Mouse (Mus musculus): ENCODE measurements at regions not wholly inside any gene's neighbourhood (a gene's known extent, or its start where the extent isn't known, plus 50 kb on each side); places are given as distances from the start of the nearest gene placed in this dataset.

DNA sequence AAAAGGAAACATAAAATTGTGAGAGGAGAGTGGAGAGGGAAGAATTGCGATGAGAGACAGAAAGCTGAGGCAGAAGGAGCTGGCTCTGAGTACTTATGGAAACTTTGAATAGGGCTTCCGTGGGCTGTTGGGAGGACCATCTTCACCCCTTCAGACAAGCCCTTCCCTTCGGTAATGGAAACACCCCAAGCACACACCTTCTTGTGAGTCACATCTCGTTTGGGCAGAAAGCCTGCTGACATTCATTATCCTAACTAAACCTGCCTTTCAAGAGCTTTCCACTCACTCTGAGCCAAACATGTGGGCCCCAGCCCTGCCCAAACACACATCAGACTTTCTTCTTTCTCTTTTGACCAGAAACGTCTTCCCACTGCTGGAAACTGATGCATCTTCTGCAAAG, 232.3 kb upstream of the Nfe2l3 start:
- no peak for DNase-seq (ENCODE audit: extremely low read depth, insufficient read length, low spot score)

- no peak for DNase-seq (ENCODE audit: extremely low read depth, insufficient read length, low spot score)
These were observed 231.6 kb upstream of the Nfe2l3 start for GRCm38 (mm10) chr6:51200837-51201236.

DNA sequence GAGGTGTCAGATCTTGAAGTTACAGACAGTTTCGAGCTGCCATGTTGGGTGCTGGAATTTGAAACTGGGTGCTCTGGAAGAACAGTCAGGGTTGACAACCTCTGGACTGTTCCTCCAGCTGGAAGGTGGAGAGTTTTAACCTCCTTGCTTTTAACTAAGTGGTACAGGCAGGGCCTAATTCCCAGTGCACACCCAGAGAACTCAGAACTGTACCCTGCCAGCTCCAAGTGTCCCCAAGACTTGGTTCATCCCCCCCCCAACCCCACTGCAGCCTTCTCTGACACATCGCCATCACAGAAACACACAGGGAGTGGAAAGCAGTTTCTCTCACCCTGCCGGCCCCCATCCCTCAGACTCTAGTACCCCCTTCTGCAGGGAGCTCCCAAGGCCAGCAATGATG, 228.2 kb upstream of the Nfe2l3 start:
- no peak for DNase-seq (ENCODE audit: extremely low read depth, insufficient read length, low spot score)

GRCm38 (mm10) chr6:51205411-51205810, 227.1 kb upstream of the Nfe2l3 start:
- no peak for DNase-seq (ENCODE audit: extremely low read depth, insufficient read length, low spot score)

DNA sequence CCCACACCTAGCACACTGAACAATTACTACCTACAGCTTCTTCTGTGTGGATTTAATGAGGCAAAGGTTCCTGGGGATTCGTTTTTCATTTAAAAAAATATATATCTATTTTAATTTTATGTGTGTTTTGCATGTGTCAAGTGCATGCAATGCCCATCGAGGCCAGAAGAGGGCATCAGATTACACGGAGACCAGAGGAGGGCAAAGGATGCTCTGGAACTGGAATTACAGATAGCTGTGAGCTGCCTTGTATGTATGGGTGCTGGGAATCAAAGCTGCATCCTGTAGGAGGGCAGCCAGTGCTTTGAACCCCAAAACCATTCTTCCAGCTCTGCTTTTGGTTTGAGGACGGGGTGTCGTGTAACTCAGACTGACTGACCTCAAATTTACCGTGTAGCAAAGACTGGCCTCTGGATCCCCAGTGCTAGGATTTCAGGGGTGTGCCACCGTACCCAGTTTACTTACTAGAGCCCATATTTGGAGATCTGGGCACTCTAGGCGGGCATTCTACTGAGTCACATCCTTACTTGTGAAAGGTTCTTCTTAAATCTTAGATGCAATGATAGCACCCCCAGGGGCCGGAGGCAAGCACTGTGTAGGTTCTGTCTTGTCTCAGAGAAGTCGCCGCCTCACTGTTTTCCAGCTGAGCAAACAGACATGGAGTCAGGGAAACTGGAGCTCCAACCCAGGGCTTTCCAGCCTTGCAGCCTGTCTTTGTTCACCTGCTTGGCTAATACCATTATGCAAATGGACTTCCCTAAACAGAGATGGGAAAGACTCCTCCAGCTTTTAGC, 225.6 kb upstream of the Nfe2l3 start:
- no peak for DNase-seq (ENCODE audit: extremely low read depth, insufficient read length, low spot score)

DNA sequence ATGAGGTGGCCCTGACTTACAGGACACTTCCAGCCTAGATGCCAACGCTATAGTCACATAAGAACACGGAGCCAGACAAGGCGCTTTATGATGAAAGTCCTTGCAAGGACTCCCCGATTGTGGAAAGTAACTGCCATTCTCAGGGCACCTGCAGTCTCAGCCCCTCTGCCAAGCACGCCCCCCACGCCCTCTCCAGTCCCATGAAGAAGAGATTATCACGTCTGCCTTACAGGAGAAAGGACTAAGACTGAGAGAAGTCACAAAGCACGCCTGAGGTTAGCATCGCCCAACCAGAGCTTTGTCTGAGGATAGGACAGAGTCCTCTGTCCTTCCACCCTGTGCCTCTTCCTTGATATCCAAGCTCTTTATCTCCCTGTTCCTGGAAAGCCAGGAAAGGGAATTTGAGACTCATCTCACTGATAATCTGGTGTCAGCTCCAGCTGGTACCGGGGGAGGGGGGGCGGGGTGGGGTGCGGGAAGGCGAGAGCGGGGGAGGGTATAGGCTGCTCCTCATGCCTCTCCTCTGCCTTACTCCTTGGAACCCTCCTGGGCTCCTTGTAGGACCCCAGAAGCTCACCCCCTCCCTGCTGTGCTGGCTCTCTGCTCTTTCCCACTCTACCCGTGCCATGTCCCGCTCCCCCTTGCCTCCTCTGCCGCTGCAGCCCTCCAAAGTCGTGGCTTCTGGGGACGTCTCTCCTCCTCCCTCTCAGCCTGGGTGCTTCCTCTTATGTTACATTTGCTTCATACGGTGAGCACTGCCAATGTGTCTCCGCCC, 224.7 kb upstream of the Nfe2l3 start:
- no peak for DNase-seq (ENCODE audit: extremely low read depth, insufficient read length, low spot score)

DNA sequence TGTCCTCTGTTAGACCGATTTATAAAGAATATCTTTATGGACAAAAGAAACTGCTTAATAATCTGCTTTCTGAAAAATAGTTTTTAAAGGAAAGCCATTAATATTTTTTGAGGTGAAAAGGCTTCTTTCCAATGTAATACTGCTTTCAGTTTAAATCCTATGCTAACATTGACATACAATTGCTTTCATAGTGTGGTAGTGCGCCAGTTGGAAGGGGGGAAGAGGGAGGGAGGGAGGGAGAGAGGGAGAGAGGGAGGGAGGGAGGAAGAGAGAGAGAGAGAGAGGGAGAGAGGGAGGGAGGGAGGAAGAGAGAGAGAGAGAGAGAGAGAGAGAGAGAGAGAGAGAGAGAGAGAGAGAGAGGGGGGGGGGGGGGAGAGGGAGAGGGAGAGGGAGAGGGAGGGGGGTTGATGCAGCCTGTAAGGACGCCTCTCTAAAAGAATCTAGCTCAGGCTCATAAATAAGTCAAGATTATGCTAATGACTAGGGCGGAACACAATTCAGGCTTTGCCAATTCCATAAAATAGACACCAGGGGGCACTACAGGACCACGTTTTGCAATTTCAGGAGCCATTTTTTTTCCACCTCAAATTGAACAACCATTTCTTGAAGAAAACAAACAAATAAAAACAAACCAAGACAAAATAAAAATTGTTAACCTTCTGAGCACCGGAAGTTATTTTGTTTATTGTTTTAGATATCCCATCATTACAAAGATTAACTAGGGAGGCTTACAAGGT, 223.6 kb upstream of the Nfe2l3 start:
- DNase-seq (ENCODE audit: extremely low read depth, insufficient read length, low spot score) = peak; percentile 25

DNA sequence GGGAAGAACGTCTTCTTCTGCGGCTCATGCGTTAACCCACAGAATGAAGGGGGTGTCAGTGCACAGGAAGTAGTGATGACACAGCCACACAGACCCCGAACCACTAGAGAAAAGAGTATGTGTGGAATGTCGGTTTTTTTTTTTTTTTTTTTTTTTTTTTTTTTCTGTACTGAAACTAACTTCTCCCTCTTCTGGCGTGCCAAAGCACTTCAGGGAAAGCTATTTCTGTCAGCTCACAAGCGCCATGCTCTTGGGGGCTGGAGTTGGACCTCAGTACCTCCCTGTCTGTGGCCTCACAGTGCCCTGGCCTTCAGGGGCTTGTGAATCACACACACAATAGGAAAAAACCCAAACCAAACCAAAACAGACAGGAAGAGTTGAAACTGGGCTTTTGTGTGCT, 221.1 kb upstream of the Nfe2l3 start:
- peak; percentile 39 for DNase-seq (ENCODE audit: extremely low read depth, insufficient read length, low spot score)

DNA sequence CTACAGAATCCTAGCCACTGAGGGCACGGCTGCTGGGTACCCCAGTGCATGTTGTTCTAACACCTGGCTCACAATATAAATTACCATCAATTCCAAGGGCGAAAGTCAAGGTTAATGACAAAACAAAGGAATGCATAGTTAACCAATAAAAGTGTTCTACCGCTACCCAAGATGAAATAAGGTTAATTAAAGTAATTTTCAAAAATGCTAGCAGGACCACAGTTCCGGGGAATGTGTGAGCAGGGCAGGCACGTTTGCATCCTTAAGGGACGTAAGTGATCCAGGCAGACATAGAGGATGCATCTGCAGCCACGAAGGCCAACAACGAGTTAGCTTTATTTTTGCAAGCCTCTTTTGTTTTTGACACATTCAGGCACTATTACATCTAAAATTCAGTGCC, 220.3 kb upstream of the Nfe2l3 start:
- DNase-seq (ENCODE audit: extremely low read depth, insufficient read length, low spot score) = no peak

DNA sequence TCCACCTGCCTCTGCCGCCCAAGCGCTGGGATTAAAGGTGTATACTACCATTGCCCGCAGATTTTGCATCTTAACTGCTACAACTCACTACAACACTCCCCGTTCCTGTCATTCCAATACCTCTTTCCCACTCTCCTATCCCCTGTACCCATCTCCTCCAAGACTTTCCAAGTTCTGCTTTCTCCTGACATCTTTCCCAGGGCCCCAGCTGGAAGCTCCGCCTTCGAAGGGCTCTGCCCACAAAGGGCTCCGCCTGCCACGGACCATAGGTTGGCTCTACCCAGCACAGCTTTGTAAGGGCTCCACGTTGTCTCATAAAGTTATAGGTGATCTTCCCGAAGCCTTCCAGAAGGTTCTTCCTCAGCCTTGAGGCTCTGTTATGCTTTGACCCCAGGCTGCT, 217.1 kb upstream of the Nfe2l3 start:
- no peak for DNase-seq (ENCODE audit: extremely low read depth, insufficient read length, low spot score)

DNA sequence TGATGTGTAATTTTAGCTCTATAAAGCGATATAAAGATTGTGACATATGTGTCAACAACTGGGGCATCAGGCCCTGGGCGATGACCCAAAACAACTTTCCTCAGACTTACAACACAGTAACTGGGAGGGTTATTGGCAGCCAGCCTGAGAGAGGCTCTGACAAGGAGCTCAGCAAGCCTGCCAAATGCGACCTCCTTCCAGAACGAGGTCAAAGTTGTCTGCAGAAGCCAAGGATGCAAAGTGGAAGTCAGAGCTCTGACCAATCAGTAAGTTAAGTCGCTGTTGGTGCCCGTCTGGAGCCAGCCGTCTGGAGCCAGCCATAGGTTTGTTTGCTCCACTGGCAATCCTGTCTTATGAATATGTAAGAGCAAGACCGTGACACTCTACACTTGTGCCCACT, 216.0 kb upstream of the Nfe2l3 start:
- DNase-seq (ENCODE audit: extremely low read depth, insufficient read length, low spot score) = peak; percentile 74

DNA sequence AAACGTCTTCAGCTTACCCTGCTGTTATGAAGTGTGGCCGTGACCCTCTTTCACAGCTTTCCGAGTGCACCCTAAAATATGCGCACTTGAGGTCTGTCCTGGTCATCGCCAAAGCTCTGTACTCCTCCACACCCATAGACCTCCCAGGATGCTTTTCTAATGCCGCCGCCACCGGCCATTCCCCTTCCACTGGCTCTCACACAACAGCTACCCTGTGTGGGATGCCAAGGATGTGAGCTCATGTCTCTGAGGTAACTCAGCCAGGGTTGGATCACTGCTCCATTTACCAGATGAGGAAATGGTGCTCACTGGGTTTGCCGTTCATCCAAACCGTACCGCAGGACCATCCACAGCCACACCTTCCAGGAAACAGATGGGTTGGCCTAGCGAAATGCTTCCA, 212.8 kb upstream of the Nfe2l3 start:
- DNase-seq (ENCODE audit: extremely low read depth, insufficient read length, low spot score) = peak; percentile 55

DNA sequence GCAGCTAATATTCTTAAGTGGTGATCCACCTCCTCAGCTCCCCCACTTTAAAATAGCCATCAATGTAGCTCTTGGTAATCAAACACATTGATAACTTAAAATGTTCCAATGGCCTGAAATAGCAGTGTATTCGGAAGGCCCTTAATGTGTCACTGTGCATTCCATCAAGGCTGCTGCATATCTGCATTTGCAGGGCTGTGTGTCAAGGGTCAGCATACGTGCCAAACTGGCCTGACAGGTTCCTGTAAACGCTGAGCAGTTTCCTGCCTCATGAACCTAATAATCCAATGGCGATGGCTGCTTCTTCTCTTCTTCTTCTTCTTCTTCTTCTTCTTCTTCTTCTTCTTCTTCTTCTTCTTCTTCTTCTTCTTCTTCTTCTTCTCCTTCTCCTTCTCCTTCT, 211.7 kb upstream of the Nfe2l3 start:
- no peak for DNase-seq (ENCODE audit: extremely low read depth, insufficient read length, low spot score)

- DNase-seq (ENCODE audit: extremely low read depth, insufficient read length, low spot score) = no peak
These were observed 196.3 kb upstream of the Nfe2l3 start for GRCm38 (mm10) chr6:51236077-51236740.

DNA sequence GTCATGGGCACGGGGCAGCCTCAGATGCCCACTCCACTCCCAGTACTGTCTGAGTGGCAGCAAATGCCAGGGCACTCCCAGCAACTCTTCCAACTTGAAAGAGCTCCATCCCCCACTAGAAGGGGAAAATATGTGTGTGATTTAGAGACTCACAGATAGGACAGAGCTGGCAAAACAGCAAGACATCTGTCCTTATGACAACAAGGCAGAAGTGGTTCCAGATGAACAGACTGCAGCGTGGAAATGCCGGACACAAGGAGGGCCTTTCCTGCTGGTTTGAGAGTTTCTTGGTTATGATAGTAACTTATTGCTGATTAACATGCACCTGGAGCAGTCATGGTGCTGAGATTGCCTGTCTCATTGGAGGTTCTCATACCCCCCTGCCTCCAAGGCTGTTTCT, 192.4 kb upstream of the Nfe2l3 start:
- DNase-seq (ENCODE audit: extremely low read depth, insufficient read length, low spot score) = no peak

DNA sequence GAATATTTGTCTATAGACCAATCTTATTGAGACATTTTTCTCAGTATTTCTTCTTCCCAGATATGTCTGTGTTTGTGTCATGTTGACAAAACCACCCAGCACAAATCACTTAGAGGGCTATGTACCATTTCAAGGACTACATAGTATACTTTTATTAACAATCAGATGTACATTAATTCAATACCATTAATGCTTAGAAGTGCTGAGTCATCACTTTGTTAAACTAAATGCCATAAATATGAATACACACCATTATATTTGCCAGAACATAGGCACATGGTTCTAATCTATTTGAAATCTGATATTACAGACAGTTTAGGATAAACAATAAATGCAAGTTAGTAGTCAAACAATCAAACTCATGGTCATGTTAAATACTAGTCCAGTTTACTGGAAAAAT, 182.2 kb upstream of the Nfe2l3 start:
- no peak for DNase-seq (ENCODE audit: extremely low read depth, insufficient read length, low spot score)

- no peak for DNase-seq (ENCODE audit: extremely low read depth, insufficient read length, low spot score)
These were observed 181.0 kb upstream of the Nfe2l3 start for GRCm38 (mm10) chr6:51251432-51251831.

DNA sequence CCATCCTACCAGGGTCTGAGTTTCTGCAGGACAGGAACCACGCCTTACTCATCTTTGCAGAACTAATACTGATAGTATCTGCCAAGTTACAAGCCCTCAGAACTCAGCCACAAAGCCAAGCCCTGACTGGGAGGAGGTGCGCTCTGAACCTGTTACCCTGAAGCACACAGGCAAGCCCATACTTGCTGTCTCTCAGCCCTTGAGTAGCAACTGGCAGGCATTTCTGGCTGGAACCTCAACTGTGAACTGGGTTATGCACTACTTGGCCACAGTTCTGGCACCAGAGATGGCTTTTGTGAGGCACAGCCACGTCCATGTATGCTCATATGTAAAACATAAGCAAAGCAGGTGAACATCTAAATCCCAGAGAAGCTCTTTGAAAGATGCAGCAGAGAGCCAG, 179.7 kb upstream of the Nfe2l3 start:
- DNase-seq (ENCODE audit: extremely low read depth, insufficient read length, low spot score) = no peak

DNA sequence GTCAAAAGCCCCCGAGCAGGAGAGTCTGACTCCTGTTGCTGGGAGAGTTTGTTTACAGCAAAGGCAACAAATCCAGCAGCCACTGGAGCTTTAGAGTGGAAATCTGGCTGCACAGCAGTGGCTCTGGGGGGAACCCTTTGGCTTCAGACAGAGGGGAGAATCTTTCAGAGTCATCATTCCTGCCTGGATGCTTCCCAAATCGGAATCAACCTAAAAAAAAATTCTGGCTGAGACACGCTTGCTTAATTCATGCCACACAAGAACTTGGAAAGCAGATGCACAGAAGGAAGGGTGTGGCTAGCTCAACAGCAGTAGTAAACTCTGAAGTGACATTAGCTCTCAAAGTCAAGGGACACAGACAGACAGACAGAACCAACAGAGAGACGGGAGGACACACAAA, 175.8 kb upstream of the Nfe2l3 start:
- DNase-seq (ENCODE audit: extremely low read depth, insufficient read length, low spot score) = no peak

DNA sequence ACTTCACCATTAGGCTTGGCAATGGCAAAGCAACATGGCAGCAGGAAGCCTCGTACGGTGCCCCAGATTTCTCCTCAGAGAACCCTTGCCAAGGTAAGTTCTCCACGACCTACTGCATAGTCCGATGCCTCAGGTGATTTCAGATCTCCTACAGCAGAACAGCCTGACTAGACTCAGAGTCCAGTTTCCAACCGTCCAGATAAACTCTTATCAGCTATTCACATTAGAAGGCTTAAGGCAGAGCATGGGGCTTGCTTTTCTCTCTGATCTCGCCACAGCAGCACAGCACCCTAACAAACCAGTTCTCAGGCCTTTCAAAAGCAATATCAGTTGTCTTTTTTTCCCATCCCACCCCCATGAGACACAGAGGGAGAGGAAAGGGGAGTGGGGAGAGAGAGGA, 174.9 kb upstream of the Nfe2l3 start:
- no peak for DNase-seq (ENCODE audit: extremely low read depth, insufficient read length, low spot score)

- DNase-seq (ENCODE audit: extremely low read depth, insufficient read length, low spot score) = no peak
These were observed 174.2 kb upstream of the Nfe2l3 start for GRCm38 (mm10) chr6:51258304-51258703.
